Mouse (Mus musculus) inflammation-experienced regulatory T-cells, adult 6 months (primary cell): ENCODE measurements around the gene Acp2. TPM values are rescaled to one million over a fixed set of nuclear protein-coding genes. Genes with fewer than 3 reads are reported as not detected.

Experiments used
- ATAC-seq: one replicate; pipeline ENCODE4 v1.8.0; 2017
- polyA plus RNA-seq, 3 experiments: library from polyadenylated mRNA; unstranded; fragments of 100-300 nt; shearing (Covaris generic); gene quantifications; one replicate each; pipeline ENCODE4 v1.2.1; 2017

Acp2 gene
- polyA plus RNA-seq: 10 to 100 TPM; 13.3 to 18.2 (median 15.0) TPM

GRCm38 (mm10) chr2:91202222-91202971, at the start of gene Acp2, which contains the start of gene Nr1h3:
Acp2 (plus strand) TSS chr2:91202885.
Nr1h3 (minus strand) TSS chr2:91202834.
- peak; percentile 78 for ATAC-seq

- ATAC-seq: no peak
These were observed 49.8 kb upstream of the Acp2 start for GRCm38 (mm10) chr2:91152885-91153377.

GRCm38 (mm10) chr2:91154091-91154490, 48.6 kb upstream of the Acp2 start:
- no peak for ATAC-seq

DNA sequence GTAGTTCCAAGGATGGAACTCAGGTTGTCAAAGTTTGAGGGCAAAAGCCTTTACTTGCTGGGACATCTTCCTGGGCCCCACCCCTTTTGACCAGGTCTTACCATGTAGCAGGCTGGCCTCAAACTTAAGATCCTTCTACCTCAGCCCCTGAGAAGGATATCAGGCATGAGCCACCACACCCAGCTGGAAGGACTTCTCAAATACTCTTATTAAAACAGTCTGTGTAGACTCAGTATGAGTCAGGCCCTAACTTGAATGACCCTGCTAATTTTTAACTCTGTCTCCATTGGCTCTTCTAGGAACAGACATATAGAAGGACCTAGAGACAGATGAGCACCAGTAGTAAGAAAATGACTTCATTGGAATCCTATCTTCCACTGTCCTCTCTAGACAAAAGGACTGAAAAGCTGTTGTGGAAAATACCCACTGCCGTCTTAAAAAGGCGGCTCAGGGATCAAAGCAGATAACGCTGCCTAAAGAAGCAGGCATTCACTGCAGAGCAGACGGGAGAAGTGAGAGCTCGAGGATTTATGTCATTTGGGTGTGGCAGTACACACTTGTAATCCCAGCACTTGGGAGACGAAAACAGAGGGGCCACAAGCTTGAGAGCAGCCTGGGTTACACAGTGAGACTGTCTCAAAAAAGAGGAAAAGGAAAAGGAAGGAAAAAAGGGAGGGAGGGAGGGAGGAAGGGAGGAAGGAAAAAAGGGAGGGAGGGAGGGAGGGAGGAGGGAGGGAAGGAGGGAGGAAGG, 45.5 kb upstream of the Acp2 start:
- no peak for ATAC-seq

DNA sequence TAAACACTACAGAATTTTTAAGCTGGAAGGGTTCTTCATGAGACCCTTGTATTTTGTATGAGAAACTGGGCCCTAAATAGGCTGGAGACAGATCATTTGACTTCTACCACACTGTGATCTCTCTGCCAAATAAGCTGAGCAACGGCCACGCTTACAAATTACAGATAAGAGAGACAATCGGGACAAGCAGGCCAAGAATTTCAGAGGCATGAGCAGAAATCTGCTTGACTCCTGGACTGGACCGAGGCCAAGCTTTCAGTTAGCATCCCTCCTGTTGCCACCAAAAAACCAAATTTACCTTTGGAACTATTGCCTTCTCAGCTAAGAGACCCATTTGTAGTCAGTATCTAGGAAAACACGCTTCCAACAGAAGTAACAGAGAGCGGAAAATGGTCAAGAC, 42.1 kb upstream of the Acp2 start:
- ATAC-seq: no peak

DNA sequence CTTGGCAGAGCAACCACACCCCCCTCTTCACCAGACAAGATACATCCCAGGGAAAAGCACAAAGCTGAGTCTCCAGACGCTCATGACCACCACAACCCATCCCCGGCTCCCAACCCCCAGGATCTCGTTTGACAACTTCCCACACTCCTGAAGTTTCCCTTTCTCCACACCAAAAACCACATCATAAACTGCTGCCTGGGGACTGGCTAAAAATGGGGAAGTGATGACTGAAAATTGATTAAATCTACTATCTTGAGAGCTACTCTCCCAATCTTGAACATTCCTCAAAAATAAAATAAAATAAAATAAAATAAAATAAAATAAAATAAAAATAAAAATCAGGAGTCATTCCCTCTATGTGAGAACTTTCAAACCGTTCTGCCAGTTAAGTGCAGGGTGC, 39.7 kb upstream of the Acp2 start:
- no peak for ATAC-seq

GRCm38 (mm10) chr2:91163532-91163931, 39.2 kb upstream of the Acp2 start:
- no peak for ATAC-seq

DNA sequence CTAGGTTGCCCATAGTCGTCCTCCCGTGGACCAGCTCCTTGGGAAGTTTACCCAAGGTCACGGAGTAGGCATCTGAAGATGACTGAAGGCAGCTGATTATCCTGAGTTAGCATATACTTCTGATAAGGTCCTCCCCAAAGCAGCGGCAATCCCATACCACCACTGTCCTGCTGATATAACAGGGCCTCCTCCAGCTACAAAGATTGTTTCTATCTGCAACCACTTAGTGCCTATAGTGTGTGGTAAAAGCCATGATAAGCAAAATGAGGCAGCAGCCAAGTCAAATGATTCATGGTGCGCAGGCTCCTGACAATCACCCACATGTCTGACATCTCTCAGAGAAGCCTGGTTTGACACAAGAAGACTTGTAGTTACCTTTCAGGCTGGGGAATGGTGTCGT, 37.7 kb upstream of the Acp2 start:
- no peak for ATAC-seq

DNA sequence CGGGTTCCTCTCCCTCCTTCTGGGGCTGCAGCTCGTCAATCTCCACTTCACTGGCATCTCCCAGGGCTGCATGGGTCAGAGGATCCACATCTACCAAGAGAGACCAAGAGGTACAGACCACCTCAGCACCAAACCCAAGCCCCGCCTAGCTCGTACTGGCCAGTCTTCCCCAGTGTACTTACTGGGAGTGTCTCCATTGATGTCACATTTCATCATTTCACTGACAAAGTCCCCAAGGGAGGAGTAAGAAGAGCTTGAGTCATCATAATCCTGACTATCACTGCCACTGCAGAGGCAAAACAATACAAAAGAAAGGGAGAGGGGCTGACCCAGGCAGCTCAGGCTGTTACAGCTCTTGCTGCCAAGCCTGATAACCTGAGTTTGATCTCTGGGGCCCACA, 35.1 kb upstream of the Acp2 start:
- ATAC-seq: no peak

GRCm38 (mm10) chr2:91169587-91170322, 32.9 kb upstream of the Acp2 start:
- no peak for ATAC-seq

- no peak for ATAC-seq
These were observed 27.2 kb upstream of the Acp2 start for GRCm38 (mm10) chr2:91175490-91175889.

- ATAC-seq: no peak
These were observed 26.5 kb upstream of the Acp2 start for GRCm38 (mm10) chr2:91176234-91176633.

- no peak for ATAC-seq
These were observed 22.9 kb upstream of the Acp2 start for GRCm38 (mm10) chr2:91179825-91180224.

GRCm38 (mm10) chr2:91180706-91181105, 22.0 kb upstream of the Acp2 start:
- ATAC-seq: no peak

DNA sequence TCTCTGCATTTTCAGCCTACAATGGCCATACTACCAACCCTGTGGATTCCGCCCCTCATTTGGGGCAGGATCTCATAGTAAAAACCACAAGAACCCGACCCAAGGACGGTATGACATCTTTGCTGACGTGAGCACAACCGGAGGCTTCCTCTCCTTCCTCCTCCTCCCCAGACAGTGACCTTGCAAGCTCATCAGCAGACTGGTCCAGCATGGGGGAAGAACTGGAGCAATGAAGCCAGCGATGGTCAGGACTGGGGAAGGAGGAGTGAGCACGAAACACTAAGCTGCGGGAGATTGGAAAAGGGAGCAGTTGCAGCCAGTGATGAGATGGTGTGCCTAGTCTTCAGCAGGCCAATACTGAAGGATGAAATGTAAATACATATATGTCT, 20.7 kb upstream of the Acp2 start:
- no peak for ATAC-seq

GRCm38 (mm10) chr2:91182405-91183147, 20.1 kb upstream of the Acp2 start:
- ATAC-seq: peak; percentile 66

DNA sequence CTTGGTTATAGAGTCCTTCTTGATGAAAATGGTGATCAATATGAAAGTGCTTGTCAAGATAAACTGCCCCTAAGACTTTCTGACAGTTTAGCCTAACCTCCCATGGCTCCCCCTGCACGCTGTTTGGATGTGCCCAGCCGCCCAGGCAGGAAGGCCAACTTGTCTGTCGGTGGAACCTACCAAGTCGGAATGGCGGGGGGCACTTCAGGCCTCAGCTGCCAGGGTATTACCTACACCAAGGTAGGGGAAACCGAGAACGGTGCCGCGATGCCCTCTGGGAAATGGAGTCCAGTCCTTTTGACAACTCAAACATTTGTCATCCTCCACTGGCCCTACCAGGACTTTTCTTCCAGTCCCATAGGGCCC, 19.6 kb upstream of the Acp2 start:
- ATAC-seq: peak; percentile 79

DNA sequence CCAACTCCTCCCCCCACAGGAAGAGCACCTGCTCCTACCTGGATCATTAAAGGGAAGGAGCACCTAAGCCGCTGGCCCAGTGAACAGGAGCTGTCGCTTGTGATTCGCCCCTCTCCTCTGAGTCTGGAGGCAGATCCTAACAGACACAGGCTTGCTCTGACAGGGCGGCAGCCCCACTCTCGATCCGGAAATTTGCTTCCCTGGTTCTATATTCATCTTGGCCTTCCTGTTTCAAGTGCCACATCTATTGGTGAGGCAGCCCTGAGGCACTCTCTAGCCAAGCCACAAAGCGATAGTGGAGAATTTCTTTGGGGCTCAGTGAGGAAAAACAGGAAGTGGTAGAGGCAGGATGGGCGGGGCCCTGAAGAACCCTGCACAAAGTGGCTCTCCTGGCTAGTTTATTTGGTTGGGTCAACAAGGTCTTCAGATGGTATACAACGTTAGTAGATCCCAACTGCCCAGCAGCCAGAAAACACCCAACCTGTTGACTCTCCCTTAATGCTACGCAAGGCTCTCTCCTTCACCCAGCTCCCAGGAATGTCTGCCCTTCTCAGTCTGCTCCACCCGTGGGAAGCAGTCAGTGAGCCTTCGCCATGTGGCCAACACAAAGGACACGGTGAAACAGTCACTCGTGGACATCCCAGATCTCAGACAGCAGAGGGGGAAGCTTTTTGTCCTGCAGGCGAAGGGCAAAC, 18.8 kb upstream of the Acp2 start, which contains the start of gene Madd:
TSS of gene Madd (minus strand) at position 127 of the 695 bp plus-strand sequence.
- peak; percentile 61 for ATAC-seq

- ATAC-seq: no peak
These were observed 16.5 kb upstream of the Acp2 start for GRCm38 (mm10) chr2:91186208-91186607.

GRCm38 (mm10) chr2:91187431-91187830, 15.3 kb upstream of the Acp2 start:
- ATAC-seq: peak; percentile 33

GRCm38 (mm10) chr2:91190501-91190900, 12.2 kb upstream of the Acp2 start:
- no peak for ATAC-seq
